Mouse (Mus musculus) frontal cortex, adult 2 months (tissue): ENCODE measurements around the gene Gm8127. TPM values are rescaled to one million over a fixed set of nuclear protein-coding genes. Genes with fewer than 3 reads are reported as not detected.

Experiments used
- polyA plus RNA-seq: library from polyadenylated mRNA; depleted of rRNA; stranded (reverse); fragments of >200 nt; gene quantifications from 2 replicates; pipeline ENCODE4 v1.2.3, GENCODE M21; 2012; rRNA removed

Gm8127 gene
- polyA plus RNA-seq, 1 experiment, result not detected

Other genes with a start within 250 kb of the Gm8127 start
- gene Gm8094, start 217.2 kb downstream of the Gm8127 start, polyA plus RNA-seq, result 0.06 and 0.21 TPM in 2 replicates
- 0.27 and 0.32 TPM in 2 replicates for gene Gm8104, start 193.2 kb downstream of the Gm8127 start, polyA plus RNA-seq
- gene Gm7233, start 114.0 kb downstream of the Gm8127 start, polyA plus RNA-seq, result 0.13 and 0.28 TPM in 2 replicates
- gene Gm8122, start 58.5 kb downstream of the Gm8127 start, polyA plus RNA-seq, result not detected in 2 replicates
- gene Gm8126, start 35.2 kb downstream of the Gm8127 start, polyA plus RNA-seq, result 0.04 TPM in 1 of 2 replicates, not detected in the other
- gene Gm9732, start 18.8 kb downstream of the Gm8127 start, polyA plus RNA-seq, result 0.06 TPM in 1 of 2 replicates, not detected in the other
- not detected in 2 replicates for gene 1700001F09Rik, start 54.0 kb upstream of the Gm8127 start, polyA plus RNA-seq
- not detected in 2 replicates for gene Gm8138, start 122.5 kb upstream of the Gm8127 start, polyA plus RNA-seq
- gene Gm5799, start 249.7 kb upstream of the Gm8127 start, polyA plus RNA-seq, result 0.11 and 0.12 TPM in 2 replicates